Mouse (Mus musculus) liver, adult 10 weeks (tissue): ENCODE measurements around the gene Icos. TPM values are rescaled to one million over a fixed set of nuclear protein-coding genes. Genes with fewer than 3 reads are reported as not detected.

ENCODE experiments used
- polyA plus RNA-seq: library from polyadenylated mRNA; stranded (reverse); fragments of 350-450 nt; fragmentation: Illumina TruSeq; extraction: RNeasy Lipid Tissue Mini Kit (QIAGEN cat#74804); gene quantifications from one replicate; pipeline ENCODE4 v1.2.3, GENCODE M21; 2014; ENCODE audit warnings: low read depth, low replicate concordance

The Icos gene
- polyA plus RNA-seq = 1.4 TPM

GRCm38 (mm10) chr1:60977641-60978040 lies at the start of gene Icos:
Gene Icos (plus strand): TSS chr1:60977927.

Other genes with a start within 250 kb of the Icos start
- 0.19 TPM for gene Ctla4, start 90.9 kb upstream of the Icos start, polyA plus RNA-seq